Mouse (Mus musculus): ENCODE data around the gene Ror1.

The Ror1 gene

GRCm38 (mm10) chr4:100118676-100119075, 23.1 kb downstream of the Ror1 start:
- no peak for DNase-seq

- DNase-seq, result no peak
These were observed 23.8 kb downstream of the Ror1 start for GRCm38 (mm10) chr4:100119431-100119830.

DNA sequence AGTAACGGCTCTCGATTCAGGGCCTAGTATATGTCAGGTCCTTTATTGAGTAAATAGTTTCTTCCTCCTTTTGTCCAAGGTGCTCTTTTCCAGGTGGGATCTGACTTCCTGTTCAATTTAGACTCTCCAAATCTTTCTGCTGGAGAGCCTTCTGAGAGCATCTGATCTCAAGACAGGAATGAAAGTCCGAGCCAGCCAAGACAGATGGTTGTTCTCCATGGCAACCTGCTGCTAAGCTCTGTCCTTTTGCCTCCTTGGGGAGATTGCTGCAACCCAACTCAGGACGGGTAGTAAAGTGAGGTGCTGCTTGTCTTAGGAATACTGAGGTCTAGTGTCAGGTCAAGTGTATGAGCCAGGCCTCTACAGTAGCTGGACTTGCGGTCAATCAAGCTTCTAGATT, 25.0 kb downstream of the Ror1 start:
- peak; percentile 65 to 77 for DNase-seq

DNA sequence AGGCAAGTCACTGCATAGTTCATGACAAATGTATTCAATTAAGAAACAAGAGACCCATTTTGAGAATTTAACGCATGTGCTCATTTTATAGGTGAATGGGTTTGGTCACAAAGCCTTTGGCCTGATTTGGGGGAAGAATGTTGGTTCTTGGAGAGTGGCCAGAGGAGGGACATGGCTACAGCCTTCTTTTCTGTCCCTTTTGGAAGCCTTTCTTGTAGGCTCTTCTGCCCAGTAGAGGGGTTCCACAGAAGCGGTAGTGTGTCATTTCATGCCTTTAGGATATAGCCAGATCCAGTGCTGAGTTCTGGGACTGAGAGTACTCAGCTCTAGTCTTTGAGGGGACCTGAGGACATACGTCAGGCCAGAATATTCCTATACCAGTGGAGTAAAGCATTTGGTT, 26.8 kb downstream of the Ror1 start:
- DNase-seq, result no peak

DNA sequence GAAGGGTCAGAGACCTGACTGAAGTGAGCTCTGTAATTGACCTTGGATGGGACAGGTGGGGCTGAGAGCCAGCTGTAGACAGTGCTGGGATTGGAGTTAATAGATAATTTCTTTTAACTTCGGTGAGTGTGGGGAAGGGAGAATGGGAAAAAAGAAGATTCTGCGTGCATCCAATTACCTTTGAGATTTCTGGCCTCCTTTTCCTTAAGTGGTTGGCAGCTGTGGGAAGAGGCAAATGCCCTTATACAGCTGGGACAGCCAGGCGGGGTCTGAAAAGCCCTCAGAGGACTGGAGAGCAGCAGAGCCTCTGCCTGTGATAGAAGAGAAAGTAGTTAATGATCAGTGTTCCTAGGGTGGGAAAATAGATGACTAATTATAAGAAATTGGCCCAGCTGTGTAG, 27.9 kb downstream of the Ror1 start:
- no peak for DNase-seq

DNA sequence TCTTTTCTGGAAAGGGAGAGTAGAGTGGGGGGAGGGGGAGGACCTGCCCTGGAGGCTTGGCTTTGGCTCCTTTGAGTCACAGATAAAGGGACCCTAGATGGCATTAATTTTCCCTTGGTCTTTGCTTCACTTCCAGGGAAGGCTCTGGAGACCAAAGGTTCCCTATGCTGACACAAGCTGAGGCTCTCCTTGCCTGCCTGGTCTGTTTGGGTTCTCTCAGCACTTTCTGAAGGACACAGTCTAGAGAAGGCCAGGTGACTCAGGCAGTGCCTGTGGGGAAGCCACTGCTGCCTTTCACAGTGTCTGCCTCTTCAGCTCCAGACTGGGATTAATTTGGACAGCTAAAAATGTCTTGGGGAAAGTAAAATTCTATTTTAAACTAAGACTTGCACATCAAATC, 28.5 kb downstream of the Ror1 start:
- no peak for DNase-seq

DNA sequence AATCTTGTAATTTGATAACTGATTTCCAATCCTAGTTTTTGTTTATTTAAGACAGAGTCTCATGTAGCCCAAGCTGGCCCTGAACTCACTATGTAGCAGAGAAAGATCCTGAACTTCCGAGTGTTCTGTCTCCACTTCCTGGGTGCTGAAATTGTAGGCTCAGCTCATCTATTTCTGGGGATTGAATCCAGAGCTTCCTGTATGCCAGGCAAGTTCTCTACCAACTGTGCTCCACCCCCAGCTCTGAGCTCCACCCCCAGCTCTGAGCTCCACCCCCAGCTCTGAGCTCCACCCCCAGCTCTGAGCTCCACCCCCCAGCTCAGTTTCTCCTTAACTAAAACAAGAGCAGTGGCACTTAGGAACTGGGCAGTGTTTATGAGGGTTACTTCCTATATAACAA, 29.3 kb downstream of the Ror1 start:
- DNase-seq, result no peak

DNA sequence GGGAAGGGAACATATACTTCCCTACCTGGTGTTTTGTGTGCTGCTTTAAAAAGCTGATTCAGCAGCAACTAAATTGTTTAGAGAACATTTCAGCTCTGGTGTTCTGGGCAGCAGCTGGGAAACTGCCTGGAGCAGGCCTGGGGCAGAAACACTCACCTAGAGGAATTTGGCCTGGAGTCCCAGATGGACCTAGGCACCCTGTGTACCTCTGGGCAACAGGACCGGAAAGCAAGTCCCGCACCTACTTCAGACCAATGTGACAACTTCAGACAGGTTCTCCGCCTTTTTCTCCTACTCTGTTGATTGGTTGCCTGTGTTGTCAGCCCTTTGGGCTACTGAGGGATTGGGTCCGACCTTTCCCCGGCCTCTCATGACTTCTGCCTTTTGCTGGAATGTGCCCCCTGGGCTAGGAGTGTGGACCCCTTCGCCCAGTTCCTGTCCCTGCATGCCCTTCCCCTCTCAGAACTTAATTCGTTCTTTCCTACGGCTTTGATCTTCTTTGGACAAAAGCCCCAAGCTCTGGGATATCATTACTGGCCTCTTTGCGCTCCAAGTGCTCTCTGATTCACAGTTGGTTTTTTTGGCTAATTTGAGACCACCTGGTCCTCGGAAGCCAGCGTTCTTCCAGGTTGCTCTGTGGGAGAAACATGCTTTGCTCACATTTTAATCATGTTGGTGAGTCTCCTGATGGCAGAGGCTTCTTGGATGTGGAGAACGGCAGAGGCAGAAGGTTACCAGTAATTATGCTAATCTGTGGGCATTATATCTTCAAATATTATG, 31.1 kb downstream of the Ror1 start:
- DNase-seq, result peak; percentile 42 to 51

- peak; percentile 49 to 60 for DNase-seq
These were observed 32.7 kb downstream of the Ror1 start for GRCm38 (mm10) chr4:100128026-100128922.

GRCm38 (mm10) chr4:100129201-100129600, 33.6 kb downstream of the Ror1 start:
- peak; percentile 54 to 73 for DNase-seq

- DNase-seq, result peak; percentile 32 to 53
These were observed 35.3 kb downstream of the Ror1 start for GRCm38 (mm10) chr4:100130771-100131475.

DNA sequence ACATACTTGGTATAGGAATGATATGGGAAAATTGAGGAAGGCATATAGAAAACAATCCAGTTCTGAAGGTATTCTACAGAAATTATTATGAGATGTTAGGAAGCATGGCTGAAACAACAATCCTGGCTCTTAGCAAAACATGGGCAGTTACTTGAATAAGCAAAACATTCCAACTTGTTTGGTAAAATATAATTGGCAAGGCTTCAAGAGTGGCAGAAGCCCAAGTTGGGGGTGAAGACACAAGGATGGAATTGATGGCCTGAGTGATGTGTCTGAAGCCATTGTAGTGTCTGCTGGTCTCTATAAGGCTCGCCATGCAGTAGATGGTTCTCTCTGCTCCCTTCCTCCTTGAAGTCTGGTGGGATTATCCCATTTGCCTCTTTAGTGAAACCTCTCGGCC, 35.9 kb downstream of the Ror1 start:
- DNase-seq, result no peak

- peak; percentile 36 to 56 for DNase-seq
These were observed 36.7 kb downstream of the Ror1 start for GRCm38 (mm10) chr4:100132261-100132660.

DNA sequence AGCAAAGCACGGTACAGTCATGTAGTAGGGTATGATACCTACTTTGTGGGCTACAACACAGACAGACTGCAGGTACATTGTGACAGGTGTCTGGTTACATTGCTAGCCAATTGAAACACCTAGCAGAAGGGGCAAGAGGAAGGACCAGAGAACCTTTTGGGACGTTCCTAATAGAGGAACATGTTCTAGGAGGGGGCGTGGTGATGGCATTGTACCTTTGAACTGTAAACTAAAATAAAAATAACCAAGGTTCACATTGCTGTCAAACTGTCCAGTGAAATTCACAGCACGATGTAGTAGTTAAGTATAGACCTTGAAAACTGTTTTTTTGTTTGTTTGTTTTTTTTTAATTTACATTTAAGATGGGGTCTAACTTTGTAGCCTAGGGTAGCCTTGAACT, 40.5 kb downstream of the Ror1 start:
- DNase-seq, result no peak

DNA sequence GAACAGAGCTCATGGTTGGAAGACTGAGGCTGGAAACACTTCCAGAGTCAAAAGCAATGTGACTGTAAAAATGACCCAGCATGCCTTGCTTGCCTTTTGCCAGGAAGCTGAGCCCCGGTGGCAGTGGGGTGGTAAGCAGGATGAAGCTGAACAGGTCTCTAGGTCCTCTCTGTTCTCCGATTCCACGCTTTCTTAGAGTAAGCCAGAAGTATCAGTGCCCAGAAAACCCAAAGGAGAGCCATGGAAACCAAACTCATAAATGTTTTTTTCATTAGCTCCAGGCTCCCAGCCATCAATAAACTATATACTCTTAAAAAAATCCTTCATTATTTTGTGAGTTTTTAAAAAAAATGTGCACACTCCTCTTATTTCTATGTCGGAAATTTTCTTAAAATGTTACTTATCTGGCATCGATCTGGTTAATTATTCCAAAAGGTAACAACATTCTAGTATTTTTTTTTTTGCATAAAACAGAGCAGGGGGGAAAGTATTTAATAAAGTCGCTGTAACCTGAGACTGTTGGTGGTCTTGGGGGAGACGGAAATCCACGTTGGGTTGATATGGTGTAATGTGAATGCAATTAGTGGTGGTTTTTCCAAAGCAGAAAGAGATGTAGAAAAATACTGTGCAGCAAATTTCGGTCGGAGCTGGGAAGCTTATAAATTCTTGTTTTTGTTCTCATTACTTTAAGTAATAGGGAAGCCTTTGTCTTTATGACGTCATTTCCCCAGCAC, 41.7 kb downstream of the Ror1 start:
- no peak for DNase-seq

- no peak for DNase-seq
These were observed 46.0 kb downstream of the Ror1 start for GRCm38 (mm10) chr4:100141626-100142025.

DNA sequence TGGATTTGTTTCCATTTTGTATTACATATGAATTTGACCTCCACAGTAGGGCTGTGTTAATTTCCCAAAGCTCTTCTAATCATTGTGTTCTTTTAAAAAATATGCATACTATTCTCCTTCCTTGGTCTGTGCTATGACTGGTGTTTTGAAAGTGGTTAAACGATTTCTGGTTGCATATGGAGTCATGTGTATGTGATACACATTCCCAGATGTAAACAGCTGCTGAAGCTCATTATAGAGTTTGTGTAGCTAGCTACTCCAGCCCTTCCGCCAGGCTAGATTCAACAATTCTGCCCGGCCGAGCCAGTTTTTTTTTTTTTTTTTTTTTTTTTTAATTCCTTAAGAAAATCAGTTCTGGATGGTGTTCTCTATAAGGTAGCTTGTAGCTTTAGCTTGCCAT, 49.2 kb downstream of the Ror1 start:
- DNase-seq, result no peak

DNA sequence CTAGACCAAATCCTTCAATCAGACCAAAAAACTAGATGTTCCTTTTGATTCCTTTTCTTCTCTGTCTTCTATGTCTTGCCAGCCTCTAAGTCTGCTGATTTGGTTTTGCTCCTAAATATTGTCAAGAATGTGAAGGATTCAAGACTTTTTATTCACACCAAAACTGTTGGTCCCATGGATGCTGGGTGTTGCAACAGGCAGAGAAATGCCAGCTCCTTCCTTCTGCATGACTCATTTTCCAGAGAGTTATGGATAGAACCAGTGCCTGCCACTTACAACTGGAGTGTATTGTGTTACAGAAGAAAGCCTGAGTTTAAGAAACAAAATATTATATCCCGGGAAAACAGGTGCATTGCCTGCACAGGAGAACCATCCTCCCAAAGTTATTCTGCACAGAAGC, 55.2 kb downstream of the Ror1 start:
- no peak for DNase-seq

DNA sequence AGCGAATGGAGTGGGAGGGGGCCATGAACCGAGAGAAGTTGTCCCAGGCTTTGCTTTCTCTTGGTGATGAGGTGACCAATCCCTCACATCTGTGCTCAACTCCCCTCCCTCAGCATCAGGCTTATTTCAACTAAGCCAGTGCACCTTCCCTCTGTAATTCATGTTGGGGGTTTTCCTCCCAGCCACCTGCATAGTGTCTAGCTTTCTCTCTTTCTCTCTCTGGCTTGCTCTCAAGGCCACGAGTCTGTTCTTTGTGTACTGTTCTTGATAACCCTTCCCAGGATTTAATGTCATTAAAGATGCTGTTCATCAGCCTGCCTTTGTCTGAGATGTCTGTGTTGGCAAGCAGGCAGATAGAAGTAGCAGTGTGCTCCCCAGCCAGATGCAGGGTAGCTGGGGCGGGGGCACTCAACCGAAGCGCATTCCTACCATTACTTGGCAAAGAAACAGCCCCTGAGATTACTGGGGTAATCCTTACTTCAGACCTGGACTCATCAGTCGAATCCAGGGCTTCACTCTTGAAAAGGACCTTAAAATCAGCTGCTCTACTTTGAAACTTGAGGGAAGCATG, 59.1 kb downstream of the Ror1 start:
- DNase-seq, result no peak

DNA sequence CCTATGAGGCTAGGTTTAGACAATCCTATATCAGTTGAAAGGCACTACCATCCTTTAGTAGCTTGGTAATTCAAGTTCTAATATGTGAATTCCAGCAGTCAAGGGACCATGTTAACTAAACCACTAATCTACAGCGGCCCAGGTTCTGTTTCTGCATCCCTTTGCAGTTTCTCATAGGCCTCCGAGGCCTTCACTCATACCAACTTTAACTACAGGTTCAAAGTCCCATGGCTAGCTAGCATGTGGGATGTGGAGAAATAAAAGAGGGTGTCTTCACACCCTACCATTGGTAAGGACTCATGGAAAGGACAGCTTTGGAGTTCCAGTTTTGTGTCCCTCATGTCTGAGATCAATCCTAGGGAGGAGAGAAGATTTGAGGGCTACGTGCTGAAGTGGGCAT, 60.1 kb downstream of the Ror1 start:
- no peak for DNase-seq

DNA sequence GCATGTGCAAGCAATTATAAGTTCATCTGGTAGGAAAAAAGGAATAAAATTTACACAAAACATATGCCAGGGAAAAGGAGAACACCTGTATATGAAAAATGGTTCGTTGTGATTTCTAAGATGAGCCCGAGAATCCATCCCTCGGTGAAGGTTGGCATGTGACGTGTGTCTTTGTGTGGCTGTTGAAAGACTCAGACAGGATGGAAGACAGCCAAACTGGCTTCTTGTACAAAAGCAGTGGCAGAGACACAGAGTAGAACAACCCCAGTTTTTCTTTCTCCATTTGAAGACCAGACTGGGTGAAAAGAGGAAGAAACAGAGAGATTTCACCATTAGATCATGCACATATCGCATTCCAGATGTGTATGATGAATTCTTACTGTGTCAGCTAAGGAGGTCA, 62.8 kb downstream of the Ror1 start:
- DNase-seq, result no peak

DNA sequence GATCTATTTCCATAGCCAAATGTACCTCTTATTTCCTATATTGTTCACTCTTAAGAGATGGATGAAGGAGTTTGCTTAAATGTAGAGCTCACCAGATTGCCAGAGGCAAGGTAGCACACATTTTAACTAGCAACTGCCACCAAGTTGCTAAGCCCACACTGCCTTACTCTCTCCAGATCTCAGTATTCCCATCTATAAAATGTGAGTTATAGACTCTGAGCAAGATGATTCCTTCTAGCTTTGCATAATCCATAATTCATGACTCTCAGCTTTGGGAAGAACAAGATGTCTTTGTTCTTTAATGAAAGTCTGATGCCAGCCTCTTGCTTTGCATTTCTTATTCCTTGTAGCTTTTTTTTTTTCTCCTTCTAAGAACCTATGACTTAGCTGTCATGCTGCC, 64.6 kb downstream of the Ror1 start:
- no peak for DNase-seq

Measured in cerebellum, postnatal 25 days (tissue).